Mouse (Mus musculus): ENCODE measurements around the gene Klhl29. TPM values are rescaled to one million over a fixed set of nuclear protein-coding genes. Genes with fewer than 3 reads are reported as not detected.

Gene Klhl29
- polyA plus RNA-seq, 1 experiment from 2014 or later = 9.5 TPM

DNA sequence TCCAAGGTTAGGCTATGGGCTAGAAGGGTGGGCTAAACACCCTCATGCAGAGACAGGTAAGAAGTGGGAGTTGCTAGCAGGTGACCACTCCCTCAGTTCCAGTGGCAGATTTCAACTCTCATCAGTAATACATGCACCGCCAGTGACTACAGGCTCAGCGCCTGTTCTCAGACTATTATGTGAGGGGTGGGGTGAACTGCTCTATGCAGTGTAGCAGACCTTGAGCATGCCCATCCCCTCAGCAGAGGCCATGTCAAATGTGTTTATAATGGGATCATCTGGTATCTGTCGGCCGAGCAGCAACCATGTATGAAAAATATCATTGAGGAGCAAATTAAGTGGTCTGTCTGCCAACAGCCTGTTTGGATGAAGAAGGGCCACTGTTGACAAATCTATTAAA lies 72.4 kb downstream of the Klhl29 start:
- DNase-seq (no peak), ATAC-seq (ENCODE audit: low FRiP score, low TSS enrichment) (no peak)
- Histone ChIP-seq H3K4me1 (ENCODE audit: control insufficient read depth, insufficient read depth, low read length) (no peaks in the 10 kb centered on the region), H3K9ac (replicated peaks; ENCODE audit: low read length) (no peak overlapping the region), H3K9me3 (ENCODE audit: control insufficient read depth, low read length) (no peaks in the 10 kb centered on the region), H3K4me2 (ENCODE audit: low read length) (no peak overlapping the region), H3K36me3 (ENCODE audit: control insufficient read depth, insufficient read depth, low read length) (no peaks in the 10 kb centered on the region), H3K27ac (replicated peaks; ENCODE audit: low read depth, low read length) (no peak overlapping the region), H3K27me3 (ENCODE audit: control insufficient read depth, insufficient read depth, low read length) (no peaks in the 10 kb centered on the region), H3K4me3 (replicated peaks; ENCODE audit: low read depth, low read length) (no peak overlapping the region)
- WGBS = 65% methylated on average over 4 of the region's 4 CpGs

DNA sequence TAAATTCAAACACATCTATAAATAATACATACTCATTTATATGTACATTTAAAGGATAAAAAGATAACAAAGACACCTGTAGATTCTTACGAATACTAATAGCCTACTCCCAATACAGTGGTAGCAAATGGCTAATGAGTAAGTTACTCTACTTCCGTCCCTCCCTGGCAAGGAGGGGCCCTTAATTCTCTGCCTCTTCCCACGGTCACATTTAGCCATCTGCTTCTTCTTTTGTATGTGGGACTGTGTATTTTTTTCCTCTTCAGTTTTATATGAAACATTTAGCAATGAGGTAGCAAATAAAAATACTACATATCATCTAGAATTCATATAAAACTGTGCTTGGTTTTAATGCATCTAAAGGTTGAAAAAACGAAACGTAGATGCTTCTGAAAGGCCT lies 73.6 kb downstream of the Klhl29 start:
- Histone ChIP-seq H3K4me2 (ENCODE audit: low read length) (no peak overlapping the region), H3K4me1 (ENCODE audit: control insufficient read depth, insufficient read depth, low read length) (no peaks in the 10 kb centered on the region), H3K36me3 (ENCODE audit: control insufficient read depth, insufficient read depth, low read length) (no peaks in the 10 kb centered on the region), H3K4me3 (replicated peaks; ENCODE audit: low read depth, low read length) (no peak overlapping the region), H3K27me3 (ENCODE audit: control insufficient read depth, insufficient read depth, low read length) (no peaks in the 10 kb centered on the region), H3K9me3 (ENCODE audit: control insufficient read depth, low read length) (no peaks in the 10 kb centered on the region), H3K9ac (replicated peaks; ENCODE audit: low read length) (no peak overlapping the region), H3K27ac (replicated peaks; ENCODE audit: low read depth, low read length) (no peak overlapping the region)
- ATAC-seq (ENCODE audit: low FRiP score, low TSS enrichment) (no peak), DNase-seq (no peak)
- WGBS = 72% methylated on average over 5 of the region's 5 CpGs

DNA sequence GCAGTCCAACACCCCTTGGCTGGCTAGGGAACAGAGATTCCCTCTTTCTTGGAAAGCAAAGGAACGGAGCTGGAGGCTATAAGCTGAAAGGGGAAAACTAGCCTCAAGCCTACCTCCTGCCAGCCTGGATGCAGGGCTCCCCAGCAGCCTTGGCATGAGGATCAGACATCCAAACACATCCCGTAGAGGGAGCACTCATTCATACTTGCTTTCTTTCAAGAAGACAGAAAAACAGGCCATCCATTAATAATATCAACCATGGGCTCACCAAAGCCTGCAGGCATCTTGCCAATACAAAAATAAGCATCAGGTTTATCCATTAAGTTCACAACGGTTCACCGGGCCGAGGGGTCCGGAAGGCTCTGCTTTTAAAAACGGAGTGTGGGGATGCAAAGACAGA lies 79.1 kb downstream of the Klhl29 start:
- DNase-seq (no peak), ATAC-seq (ENCODE audit: low FRiP score, low TSS enrichment) (no peak)
- Histone ChIP-seq H3K27ac (replicated peaks; ENCODE audit: low read depth, low read length) (no peak overlapping the region), H3K4me1 (ENCODE audit: control insufficient read depth, insufficient read depth, low read length) (no peaks in the 10 kb centered on the region), H3K36me3 (ENCODE audit: control insufficient read depth, insufficient read depth, low read length) (no peaks in the 10 kb centered on the region), H3K4me3 (replicated peaks; ENCODE audit: low read depth, low read length) (no peak overlapping the region), H3K4me2 (ENCODE audit: low read length) (no peak overlapping the region), H3K9ac (replicated peaks; ENCODE audit: low read length) (no peak overlapping the region), H3K27me3 (ENCODE audit: control insufficient read depth, insufficient read depth, low read length) (no peaks in the 10 kb centered on the region), H3K9me3 (ENCODE audit: control insufficient read depth, low read length) (no peaks in the 10 kb centered on the region)
- whole genome bisulfite sequencing = 79% methylated on average over 7 of the region's 7 CpGs

DNA sequence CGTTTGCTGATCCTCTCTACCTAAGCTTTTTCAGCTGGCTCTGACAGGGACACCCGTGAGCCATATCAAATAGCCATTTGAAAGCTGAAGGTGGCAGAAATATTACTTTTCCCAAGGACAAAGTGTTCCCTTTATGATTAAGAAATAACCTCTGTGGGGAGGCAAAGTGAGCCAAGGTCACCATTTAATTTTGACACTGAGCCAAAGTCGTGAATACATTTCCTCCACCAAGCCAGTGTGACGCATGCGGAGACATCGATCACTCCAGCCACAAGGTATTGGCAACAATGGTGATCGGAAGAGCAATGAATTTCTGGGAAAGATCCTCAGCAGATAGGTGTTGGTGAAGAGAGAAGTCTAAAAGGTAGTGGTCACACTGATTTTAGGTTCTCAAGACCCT lies 83.2 kb downstream of the Klhl29 start:
- DNase-seq (no peak), ATAC-seq (ENCODE audit: low FRiP score, low TSS enrichment) (no peak)
- H3K36me3 ChIP-seq (ENCODE audit: control insufficient read depth, insufficient read depth, low read length) = no peaks in the 10 kb centered on the region
- H3K9me3 ChIP-seq (ENCODE audit: control insufficient read depth, low read length) = no peaks in the 10 kb centered on the region
- no peaks in the 10 kb centered on the region for H3K27me3 ChIP-seq (ENCODE audit: control insufficient read depth, insufficient read depth, low read length)
- H3K4me3 ChIP-seq (replicated peaks; ENCODE audit: low read depth, low read length) = no peak overlapping the region
- 91% methylated on average over 7 of the region's 7 CpGs for WGBS
- H3K9ac ChIP-seq (replicated peaks; ENCODE audit: low read length) = no peak overlapping the region
- no peak overlapping the region for H3K27ac ChIP-seq (replicated peaks; ENCODE audit: low read depth, low read length)
- H3K4me2 ChIP-seq (ENCODE audit: low read length) = no peak overlapping the region
- H3K4me1 ChIP-seq (ENCODE audit: control insufficient read depth, insufficient read depth, low read length) = no peaks in the 10 kb centered on the region

DNA sequence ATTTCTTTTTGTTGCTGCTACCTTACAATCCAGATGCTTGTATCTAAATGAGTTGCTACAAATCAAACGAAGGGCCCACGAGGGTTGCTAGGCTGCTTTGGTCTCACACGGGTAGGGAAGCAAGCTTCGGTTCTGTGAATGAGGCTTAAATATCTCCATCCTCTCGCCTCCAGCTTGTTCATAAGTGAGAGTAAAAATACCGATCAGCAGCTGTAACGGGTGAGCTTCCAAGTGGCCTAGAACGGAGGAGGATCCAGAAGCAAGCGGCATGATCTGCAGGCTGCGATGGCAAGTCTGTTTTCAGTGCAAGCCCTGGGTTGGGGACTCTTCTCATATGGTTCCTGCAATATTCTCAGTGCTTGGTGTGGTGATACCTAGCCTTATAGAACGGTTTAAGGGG lies 89.9 kb downstream of the Klhl29 start:
- Histone ChIP-seq H3K4me3 (replicated peaks; ENCODE audit: low read depth, low read length) (no peak overlapping the region), H3K9ac (replicated peaks; ENCODE audit: low read length) (no peak overlapping the region), H3K27me3 (ENCODE audit: control insufficient read depth, insufficient read depth, low read length) (no peaks in the 10 kb centered on the region), H3K4me2 (ENCODE audit: low read length) (no peak overlapping the region), H3K27ac (replicated peaks; ENCODE audit: low read depth, low read length) (no peak overlapping the region), H3K4me1 (ENCODE audit: control insufficient read depth, insufficient read depth, low read length) (no peaks in the 10 kb centered on the region), H3K9me3 (ENCODE audit: control insufficient read depth, low read length) (no peaks in the 10 kb centered on the region), H3K36me3 (ENCODE audit: control insufficient read depth, insufficient read depth, low read length) (no peaks in the 10 kb centered on the region)
- ATAC-seq (ENCODE audit: low FRiP score, low TSS enrichment) (no peak), DNase-seq (no peak)
- 87% methylated on average over 11 of the region's 11 CpGs for WGBS

DNA sequence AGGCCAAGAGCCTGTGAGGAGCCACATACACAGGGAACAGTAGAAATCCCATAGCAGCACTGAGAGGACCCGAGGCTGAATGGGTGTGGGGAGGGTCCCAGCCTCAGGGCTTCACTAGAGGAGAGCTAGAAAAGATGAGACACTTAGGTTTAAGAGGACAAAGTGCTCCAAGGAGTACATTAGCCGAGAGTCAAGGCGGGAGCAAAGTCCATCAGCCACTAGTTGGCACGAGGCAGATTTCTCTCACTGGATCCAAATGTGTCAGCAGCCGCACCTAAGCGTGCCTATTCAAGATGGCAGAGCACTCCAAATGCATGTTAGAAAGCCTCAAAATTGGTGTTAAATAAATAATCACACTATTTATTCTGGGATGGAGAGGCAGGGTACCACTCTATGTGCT lies 90.5 kb downstream of the Klhl29 start:
- H3K27me3 ChIP-seq (ENCODE audit: control insufficient read depth, insufficient read depth, low read length) = no peaks in the 10 kb centered on the region
- no peaks in the 10 kb centered on the region for H3K9me3 ChIP-seq (ENCODE audit: control insufficient read depth, low read length)
- H3K36me3 ChIP-seq (ENCODE audit: control insufficient read depth, insufficient read depth, low read length) = no peaks in the 10 kb centered on the region
- H3K4me3 ChIP-seq (replicated peaks; ENCODE audit: low read depth, low read length) = no peak overlapping the region
- no peak overlapping the region for H3K9ac ChIP-seq (replicated peaks; ENCODE audit: low read length)
- H3K4me2 ChIP-seq (ENCODE audit: low read length) = no peak overlapping the region
- H3K4me1 ChIP-seq (ENCODE audit: control insufficient read depth, insufficient read depth, low read length) = 0 out of 2 replicates have a peak, but pooled peaks cover 2% of the 10 kb centered on the region
- ATAC-seq (ENCODE audit: low FRiP score, low TSS enrichment) (no peak), DNase-seq (no peak)
- 92% methylated on average over 6 of the region's 6 CpGs for WGBS
- H3K27ac ChIP-seq (replicated peaks; ENCODE audit: low read depth, low read length) = no peak overlapping the region

DNA sequence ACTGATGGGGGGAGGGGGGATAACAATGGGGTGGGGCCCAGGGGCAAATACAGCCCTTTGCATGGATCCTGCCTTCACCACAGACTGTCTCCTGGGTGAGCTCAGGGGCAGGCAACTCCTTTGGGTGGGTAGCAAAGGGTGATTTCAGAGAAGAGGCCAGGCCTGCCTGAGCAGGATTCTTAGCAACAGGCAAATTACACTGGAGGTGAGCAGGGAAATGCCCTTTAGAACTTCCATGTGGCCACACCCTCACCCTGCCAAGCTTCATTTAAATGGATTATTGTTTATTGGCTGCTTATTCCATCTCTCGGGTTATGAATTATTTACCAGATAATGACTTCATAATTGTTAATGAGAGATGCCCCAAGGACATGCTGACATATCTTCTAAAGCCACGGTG lies 91.8 kb downstream of the Klhl29 start:
- no peak overlapping the region for H3K27ac ChIP-seq (replicated peaks; ENCODE audit: low read depth, low read length)
- no peak overlapping the region for H3K4me2 ChIP-seq (ENCODE audit: low read length)
- ATAC-seq (ENCODE audit: low FRiP score, low TSS enrichment) (no peak), DNase-seq (no peak)
- no peak overlapping the region for H3K9ac ChIP-seq (replicated peaks; ENCODE audit: low read length)
- H3K36me3 ChIP-seq (ENCODE audit: control insufficient read depth, insufficient read depth, low read length) = no peaks in the 10 kb centered on the region
- 0 out of 2 replicates have a peak, but pooled peaks cover 6% of the 10 kb centered on the region for H3K4me1 ChIP-seq (ENCODE audit: control insufficient read depth, insufficient read depth, low read length)
- 55% methylated on average over 2 of the region's 2 CpGs for WGBS
- no peak overlapping the region for H3K4me3 ChIP-seq (replicated peaks; ENCODE audit: low read depth, low read length)
- no peaks in the 10 kb centered on the region for H3K27me3 ChIP-seq (ENCODE audit: control insufficient read depth, insufficient read depth, low read length)
- no peaks in the 10 kb centered on the region for H3K9me3 ChIP-seq (ENCODE audit: control insufficient read depth, low read length)

DNA sequence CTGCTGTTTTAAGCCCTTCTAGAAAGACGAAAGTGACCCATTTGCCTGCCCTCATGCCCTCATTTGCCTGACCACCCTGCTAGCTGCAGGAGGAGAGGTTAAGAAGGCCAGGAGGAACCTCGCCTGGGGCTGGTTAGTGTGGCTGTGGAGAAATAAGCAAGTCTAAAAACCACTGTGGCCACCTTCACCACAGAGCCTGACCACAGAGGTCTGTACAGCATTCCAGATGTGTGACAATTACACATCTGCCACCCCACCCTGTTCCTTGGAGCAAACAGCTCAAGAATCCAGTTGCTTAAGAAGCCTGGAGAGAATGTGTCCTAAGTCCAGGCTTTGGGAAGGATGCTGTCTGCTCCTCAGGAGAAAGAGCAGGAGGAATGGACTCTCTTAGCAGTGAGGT lies 92.9 kb downstream of the Klhl29 start:
- Histone ChIP-seq H3K9me3 (ENCODE audit: control insufficient read depth, low read length) (no peaks in the 10 kb centered on the region), H3K27me3 (ENCODE audit: control insufficient read depth, insufficient read depth, low read length) (no peaks in the 10 kb centered on the region), H3K4me3 (replicated peaks; ENCODE audit: low read depth, low read length) (no peak overlapping the region), H3K9ac (replicated peaks; ENCODE audit: low read length) (no peak overlapping the region), H3K4me2 (ENCODE audit: low read length) (no peak overlapping the region), H3K36me3 (ENCODE audit: control insufficient read depth, insufficient read depth, low read length) (no peaks in the 10 kb centered on the region), H3K27ac (replicated peaks; ENCODE audit: low read depth, low read length) (no peak overlapping the region), H3K4me1 (ENCODE audit: control insufficient read depth, insufficient read depth, low read length) (0 out of 2 replicates have a peak, but pooled peaks cover 6% of the 10 kb centered on the region)
- DNase-seq (no peak), ATAC-seq (ENCODE audit: low FRiP score, low TSS enrichment) (no peak)
- 78% methylated on average over 2 of the region's 2 CpGs for WGBS

DNA sequence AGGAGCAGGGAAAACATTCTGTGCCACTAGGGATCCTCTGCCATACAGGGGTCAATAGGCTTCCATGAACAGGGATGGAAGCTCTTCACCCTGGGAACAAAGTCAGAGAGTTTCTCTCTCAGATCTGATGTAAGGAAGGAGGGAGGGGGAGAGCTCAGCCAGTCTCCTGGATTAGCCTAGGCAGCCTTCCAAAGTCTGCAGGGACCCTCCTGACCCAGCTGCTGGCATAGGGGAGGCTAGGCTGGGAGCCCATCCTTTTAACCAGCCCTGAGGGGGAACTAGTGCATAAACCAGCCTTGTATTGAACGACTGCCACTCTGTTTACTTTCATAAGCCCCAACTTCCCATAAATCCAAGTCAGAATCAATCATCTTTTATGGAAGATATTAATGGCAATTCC lies 95.6 kb downstream of the Klhl29 start:
- WGBS = 56% methylated on average over 1 of the region's 1 CpGs
- ATAC-seq (ENCODE audit: low FRiP score, low TSS enrichment) (no peak; the same call in 1 of the 2 replicates), DNase-seq (no peak)
- H3K27ac ChIP-seq (replicated peaks; ENCODE audit: low read depth, low read length) = no peak overlapping the region
- no peaks in the 10 kb centered on the region for H3K27me3 ChIP-seq (ENCODE audit: control insufficient read depth, insufficient read depth, low read length)
- no peak overlapping the region for H3K4me2 ChIP-seq (ENCODE audit: low read length)
- no peaks in the 10 kb centered on the region for H3K9me3 ChIP-seq (ENCODE audit: control insufficient read depth, low read length)
- H3K36me3 ChIP-seq (ENCODE audit: control insufficient read depth, insufficient read depth, low read length) = no peaks in the 10 kb centered on the region
- H3K4me3 ChIP-seq (replicated peaks; ENCODE audit: low read depth, low read length) = no peak overlapping the region
- H3K4me1 ChIP-seq (ENCODE audit: control insufficient read depth, insufficient read depth, low read length) = peaks cover 16% of the 10 kb centered on the region
- H3K9ac ChIP-seq (replicated peaks; ENCODE audit: low read length) = no peak overlapping the region

Measured in midbrain, embryonic 14.5 days (tissue).